Mouse (Mus musculus): ENCODE measurements around the gene Paqr7.

- TF ChIP-seq CTCF (IDR thresholded peaks at IDR 0.05; ENCODE audit: borderline replicate concordance, insufficient read depth, low read length) (no peak), POLR2A (IDR thresholded peaks at IDR 0.05; ENCODE audit: low read depth, low read length) (no peak)
These were observed 53.4 kb downstream of the Paqr7 start for GRCm38 (mm10) chr4:134549899-134550298.
